Mouse (Mus musculus) CD8-positive naive resting alpha-beta T cell, adult 2 months (primary cell): ENCODE results near the gene Zfp648.

Source experiments
- DNase-seq, 2 experiments: peaks; one replicate each; pipeline ENCODE4 v3.0.0; 2022; ENCODE audit warnings: low read depth in 2 of 2, low spot score in 2 of 2

The Zfp648 gene

DNA sequence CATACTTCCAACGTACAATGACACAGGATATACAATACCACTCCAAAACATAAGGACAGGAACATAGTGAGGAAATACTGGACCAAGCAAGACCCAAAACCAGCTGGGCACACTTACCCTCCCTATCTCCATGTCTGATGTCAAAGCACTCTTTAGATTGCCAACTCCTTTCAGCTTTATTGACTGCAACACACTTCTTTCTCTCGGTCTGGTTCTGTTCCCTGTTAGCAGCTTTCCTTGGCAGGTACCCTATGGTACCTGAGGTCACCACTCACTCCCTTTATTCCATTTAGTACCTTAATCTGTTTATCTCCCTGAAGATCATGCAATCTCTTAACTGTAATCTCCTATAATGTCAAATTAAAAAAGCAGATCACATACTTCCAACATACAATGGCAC lies 19.0 kb downstream of the Zfp648 start:
- DNase-seq = no peak

DNA sequence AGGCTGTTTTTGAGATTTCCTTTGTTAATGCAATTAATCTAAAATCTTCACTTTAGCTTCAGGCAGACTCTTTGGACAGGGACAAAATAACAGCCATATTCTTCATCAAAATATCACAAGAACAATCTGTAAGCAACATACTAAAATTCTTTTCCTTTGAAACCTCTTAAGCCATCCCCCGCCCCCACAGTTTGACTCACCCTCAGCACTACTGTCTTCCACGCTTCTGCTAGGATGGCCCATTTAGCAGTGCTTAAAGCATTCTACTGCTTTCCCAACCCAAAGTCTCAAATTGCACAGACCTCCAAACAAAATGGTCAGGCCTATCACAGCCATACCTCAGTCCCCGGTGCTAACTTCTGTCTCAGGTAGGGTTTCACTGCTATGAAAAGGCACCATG lies 19.6 kb downstream of the Zfp648 start:
- no peak for DNase-seq

DNA sequence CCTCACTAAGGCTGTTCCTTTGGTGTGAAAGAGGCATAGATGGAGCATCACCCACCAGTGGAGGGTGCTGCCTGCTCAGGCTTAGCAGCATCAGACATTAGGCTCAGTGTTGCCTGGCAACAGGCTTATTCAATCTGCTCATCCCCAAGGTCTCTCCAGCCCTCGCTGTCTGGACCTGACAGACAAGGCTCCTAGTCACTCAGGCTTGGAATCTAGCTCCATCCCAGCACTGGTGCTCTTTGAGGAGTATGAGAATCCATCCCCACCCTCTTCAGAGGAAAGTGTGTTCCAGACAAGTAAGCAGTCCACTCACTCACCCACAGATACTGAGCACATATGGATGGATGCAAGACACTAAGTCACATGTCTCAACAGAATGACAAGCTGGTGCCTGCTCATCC lies 22.8 kb downstream of the Zfp648 start:
- DNase-seq = no peak

DNA sequence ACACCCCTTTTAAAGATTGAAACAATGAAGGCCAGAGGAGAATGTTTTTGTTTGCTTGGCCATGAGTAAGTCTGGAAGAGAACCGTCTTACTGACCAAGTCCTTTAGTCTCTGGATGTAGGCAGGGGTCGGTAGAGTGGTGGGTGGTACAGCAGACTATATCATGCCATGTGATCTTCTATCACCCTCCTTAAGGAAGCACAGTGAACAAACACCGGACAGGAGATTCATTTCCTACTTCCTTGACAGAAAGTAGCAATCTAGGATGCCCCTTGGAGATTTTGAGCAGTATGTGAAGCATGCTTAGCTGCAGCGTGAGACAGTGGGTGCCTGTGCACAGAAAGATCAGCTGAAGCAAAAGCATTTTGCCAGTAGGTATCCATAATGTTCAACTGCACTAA lies 31.6 kb downstream of the Zfp648 start:
- no peak for DNase-seq

DNA sequence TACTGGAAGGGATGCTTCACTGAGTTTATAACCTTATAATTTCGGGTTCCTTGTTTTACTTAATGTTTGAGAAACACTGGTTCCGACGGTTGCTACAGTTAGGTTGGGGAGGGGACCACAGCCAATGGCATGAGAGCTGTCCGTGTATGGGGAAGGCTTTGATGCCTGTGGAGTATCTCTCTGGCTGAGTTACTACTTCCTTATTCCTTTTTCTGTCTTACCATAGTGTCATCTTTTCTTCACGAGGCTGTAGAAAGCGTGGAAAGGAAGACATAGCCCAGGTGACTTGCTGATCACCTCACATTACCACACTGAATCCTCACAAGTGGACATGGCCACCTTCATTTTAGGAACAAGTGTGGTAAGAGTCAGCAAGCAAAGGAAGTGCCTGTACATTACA lies 32.0 kb downstream of the Zfp648 start:
- no peak for DNase-seq

DNA sequence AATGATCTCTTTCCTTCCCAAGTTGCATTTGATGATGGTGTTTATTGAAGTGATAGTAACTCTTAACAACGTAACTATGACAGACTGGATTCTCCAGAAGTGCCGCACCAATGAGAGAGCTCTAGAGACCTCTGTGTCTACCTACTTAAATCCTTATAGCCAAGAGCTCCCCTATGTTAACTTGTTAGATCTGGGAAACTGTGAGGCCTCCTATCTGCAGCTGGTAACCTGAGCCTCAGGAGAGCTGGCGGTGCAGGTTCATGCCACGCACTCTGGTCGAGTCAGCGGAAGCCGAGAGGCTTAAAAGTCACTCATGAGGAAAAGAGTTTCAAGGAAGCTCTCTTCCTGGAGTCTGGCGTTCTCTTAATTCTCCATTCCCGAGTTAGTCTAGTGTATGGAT lies 33.8 kb downstream of the Zfp648 start:
- no peak for DNase-seq

DNA sequence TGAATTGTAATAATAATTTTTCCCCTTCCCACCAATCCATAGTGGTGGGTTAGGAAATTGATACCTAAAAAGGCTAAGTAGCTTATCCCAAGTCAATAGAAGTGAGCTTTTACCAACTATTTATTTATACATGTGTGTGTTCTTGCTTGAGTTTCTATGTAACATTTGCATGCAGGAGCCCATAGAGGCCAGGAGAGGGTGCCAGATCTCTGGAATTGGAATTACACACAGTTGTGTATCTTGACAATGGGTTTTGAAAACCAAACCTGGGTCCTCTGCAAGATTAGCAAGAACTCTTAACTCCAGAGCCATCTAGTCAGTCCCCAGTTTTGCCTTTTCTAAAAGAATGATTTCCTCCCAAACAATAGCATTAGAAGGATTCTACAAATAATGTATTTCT lies 37.9 kb downstream of the Zfp648 start:
- no peak for DNase-seq

DNA sequence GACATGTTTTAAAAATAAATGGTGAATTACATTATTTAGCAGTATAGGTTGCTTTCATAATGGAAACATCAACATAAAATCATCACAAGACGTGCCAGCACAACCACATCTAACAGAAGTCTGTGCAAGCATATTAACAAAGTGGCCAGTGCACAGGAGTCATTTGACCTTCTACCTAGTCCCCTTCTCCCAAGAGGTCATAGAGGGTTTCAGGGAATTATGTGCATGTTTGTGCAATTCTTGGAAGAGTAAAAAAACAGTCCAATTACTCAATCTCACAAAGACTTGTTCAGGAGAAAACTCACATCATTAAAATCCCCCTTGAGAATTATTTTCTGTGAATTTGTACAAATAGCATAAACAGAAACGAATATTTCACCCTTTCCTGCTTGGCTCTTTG lies 50.2 kb downstream of the Zfp648 start:
- no peak for DNase-seq

DNA sequence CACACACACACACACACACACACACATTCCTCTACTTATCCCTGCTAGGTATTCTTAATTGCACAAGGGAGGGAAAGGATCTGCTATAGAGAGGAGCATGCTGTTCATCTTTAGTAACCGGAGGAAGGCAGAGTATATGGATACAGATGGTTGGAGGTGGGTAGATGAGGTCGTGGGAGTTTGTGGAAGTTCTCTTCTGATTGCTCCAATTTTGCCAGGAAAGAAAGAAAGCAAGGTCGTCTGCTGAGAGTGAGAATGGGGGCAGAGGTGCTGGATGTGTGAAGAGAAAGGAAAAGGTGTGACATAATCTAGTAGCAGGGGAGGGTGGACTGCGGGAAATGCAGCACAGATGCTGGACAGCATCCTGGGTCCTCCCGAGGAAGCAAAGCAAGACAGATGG lies 51.8 kb downstream of the Zfp648 start:
- no peak for DNase-seq
